Mouse (Mus musculus): ENCODE measurements around the gene Lypd6b. TPM values are rescaled to one million over a fixed set of nuclear protein-coding genes. Genes with fewer than 3 reads are reported as not detected.

The Lypd6b gene
- polyA plus RNA-seq, 1 experiment from 2014 or later, result 3.9 TPM

GRCm38 (mm10) chr2:49813151-49813550 lies 25.7 kb downstream of the Lypd6b start:
- no peak overlapping the region for H3K4me3 ChIP-seq
- no peak for DNase-seq (ENCODE audit: low spot score)
- peaks cover 9% of the 10 kb centered on the region; the same call in 1 of the 2 replicates for H3K27me3 ChIP-seq (replicated peaks; ENCODE audit: low read depth, poor library complexity, severe bottlenecking)
- no peaks in the 10 kb centered on the region for H3K9me3 ChIP-seq
- no peak overlapping the region for H3K27ac ChIP-seq (replicated peaks)
- peaks cover 21% of the 10 kb centered on the region for H3K4me1 ChIP-seq
- 59% methylated on average over 4 of the region's 4 CpGs for WGBS
- H3K36me3 ChIP-seq (replicated peaks), result no peaks in the 10 kb centered on the region

- Histone ChIP-seq H3K9me3 (no peaks in the 10 kb centered on the region), H3K27me3 (replicated peaks; ENCODE audit: low read depth, poor library complexity, severe bottlenecking) (peaks cover 9% of the 10 kb centered on the region; the same call in 1 of the 2 replicates), H3K27ac (replicated peaks) (no peak overlapping the region), H3K4me1 (peaks cover 17% of the 10 kb centered on the region), H3K4me3 (no peak overlapping the region), H3K36me3 (replicated peaks) (no peaks in the 10 kb centered on the region)
- no peak for DNase-seq (ENCODE audit: low spot score)
- WGBS, result 84% methylated on average over 6 of the region's 6 CpGs
Observed at GRCm38 (mm10) chr2:49814011-49814410, 26.5 kb downstream of the Lypd6b start.

GRCm38 (mm10) chr2:49815696-49816320 lies 28.3 kb downstream of the Lypd6b start:
- Histone ChIP-seq H3K27ac (replicated peaks) (no peak overlapping the region), H3K4me3 (no peak overlapping the region), H3K9me3 (no peaks in the 10 kb centered on the region), H3K27me3 (replicated peaks; ENCODE audit: low read depth, poor library complexity, severe bottlenecking) (peaks cover 9% of the 10 kb centered on the region; the same call in 1 of the 2 replicates), H3K36me3 (replicated peaks) (no peaks in the 10 kb centered on the region), H3K4me1 (peaks cover 17% of the 10 kb centered on the region)
- no peak for DNase-seq (ENCODE audit: low spot score)
- 86% methylated on average over 3 of the region's 3 CpGs for WGBS

GRCm38 (mm10) chr2:49816549-49816948 lies 29.1 kb downstream of the Lypd6b start:
- Histone ChIP-seq H3K27me3 (replicated peaks; ENCODE audit: low read depth, poor library complexity, severe bottlenecking) (peaks cover 7% of the 10 kb centered on the region; the same call in 1 of the 2 replicates), H3K4me1 (peaks cover 12% of the 10 kb centered on the region), H3K27ac (replicated peaks) (no peak overlapping the region), H3K4me3 (no peak overlapping the region), H3K36me3 (replicated peaks) (no peaks in the 10 kb centered on the region), H3K9me3 (no peaks in the 10 kb centered on the region)
- no peak for DNase-seq (ENCODE audit: low spot score)
- 92% methylated on average over 5 of the region's 5 CpGs for WGBS

- Histone ChIP-seq H3K27me3 (replicated peaks; ENCODE audit: low read depth, poor library complexity, severe bottlenecking) (0 out of 2 replicates have a peak, but pooled peaks cover under 1% of the 10 kb centered on the region), H3K27ac (replicated peaks) (no peak overlapping the region), H3K4me3 (no peak overlapping the region), H3K36me3 (replicated peaks) (no peaks in the 10 kb centered on the region), H3K9me3 (no peaks in the 10 kb centered on the region), H3K4me1 (peaks cover 7% of the 10 kb centered on the region; the same call in 1 of the 2 replicates)
- no peak for DNase-seq (ENCODE audit: low spot score)
- 90% methylated on average over 3 of the region's 3 CpGs for WGBS
Observed at GRCm38 (mm10) chr2:49817151-49817550, 29.7 kb downstream of the Lypd6b start.

- Histone ChIP-seq H3K27ac (replicated peaks) (no peak overlapping the region), H3K27me3 (replicated peaks; ENCODE audit: low read depth, poor library complexity, severe bottlenecking) (no peaks in the 10 kb centered on the region), H3K9me3 (no peaks in the 10 kb centered on the region), H3K4me3 (no peak overlapping the region), H3K36me3 (replicated peaks) (no peaks in the 10 kb centered on the region), H3K4me1 (peaks cover 6% of the 10 kb centered on the region; the same call in 1 of the 2 replicates)
- no peak for DNase-seq (ENCODE audit: low spot score)
- 81% methylated on average over 5 of the region's 5 CpGs for whole genome bisulfite sequencing
Observed at GRCm38 (mm10) chr2:49818126-49818525, 30.6 kb downstream of the Lypd6b start.

- Histone ChIP-seq H3K9me3 (no peaks in the 10 kb centered on the region), H3K27me3 (replicated peaks; ENCODE audit: low read depth, poor library complexity, severe bottlenecking) (no peaks in the 10 kb centered on the region), H3K4me1 (peaks cover 8% of the 10 kb centered on the region), H3K36me3 (replicated peaks) (no peaks in the 10 kb centered on the region), H3K27ac (replicated peaks) (no peak overlapping the region), H3K4me3 (no peak overlapping the region)
- 94% methylated on average over 1 of the region's 1 CpGs for WGBS
- DNase-seq (ENCODE audit: low spot score), result no peak
Observed at GRCm38 (mm10) chr2:49822312-49822711, 34.8 kb downstream of the Lypd6b start.

- no peak overlapping the region for H3K27ac ChIP-seq (replicated peaks)
- no peak overlapping the region for H3K4me3 ChIP-seq
- DNase-seq (ENCODE audit: low spot score), result no peak
- no peaks in the 10 kb centered on the region for H3K36me3 ChIP-seq (replicated peaks)
- no peaks in the 10 kb centered on the region for H3K9me3 ChIP-seq
- H3K4me1 ChIP-seq, result peaks cover 8% of the 10 kb centered on the region; the same call in 1 of the 2 replicates
- 26% methylated on average over 1 of the region's 1 CpGs for WGBS
- no peaks in the 10 kb centered on the region for H3K27me3 ChIP-seq (replicated peaks; ENCODE audit: low read depth, poor library complexity, severe bottlenecking)
Observed at GRCm38 (mm10) chr2:49825588-49825987, 38.1 kb downstream of the Lypd6b start.

GRCm38 (mm10) chr2:49827756-49828155 lies 40.3 kb downstream of the Lypd6b start:
- Histone ChIP-seq H3K27ac (replicated peaks) (no peak overlapping the region), H3K9me3 (no peaks in the 10 kb centered on the region), H3K36me3 (replicated peaks) (no peaks in the 10 kb centered on the region), H3K4me1 (peaks cover 8% of the 10 kb centered on the region; the same call in 1 of the 2 replicates), H3K27me3 (replicated peaks; ENCODE audit: low read depth, poor library complexity, severe bottlenecking) (no peaks in the 10 kb centered on the region), H3K4me3 (no peak overlapping the region)
- 45% methylated on average over 4 of the region's 4 CpGs for WGBS
- DNase-seq (ENCODE audit: low spot score), result no peak

GRCm38 (mm10) chr2:49830369-49830768 lies 42.9 kb downstream of the Lypd6b start:
- Histone ChIP-seq H3K4me1 (peaks cover 3% of the 10 kb centered on the region; the same call in 1 of the 2 replicates), H3K27ac (replicated peaks) (no peak overlapping the region), H3K27me3 (replicated peaks; ENCODE audit: low read depth, poor library complexity, severe bottlenecking) (no peaks in the 10 kb centered on the region), H3K9me3 (no peaks in the 10 kb centered on the region), H3K4me3 (no peak overlapping the region), H3K36me3 (replicated peaks) (no peaks in the 10 kb centered on the region)
- no peak for DNase-seq (ENCODE audit: low spot score)
- 94% methylated on average over 3 of the region's 3 CpGs for WGBS

GRCm38 (mm10) chr2:49832277-49832803 lies 44.9 kb downstream of the Lypd6b start:
- H3K4me3 ChIP-seq, result no peak overlapping the region
- WGBS, result 77% methylated on average over 9 of the region's 9 CpGs
- no peaks in the 10 kb centered on the region for H3K9me3 ChIP-seq
- no peak overlapping the region for H3K27ac ChIP-seq (replicated peaks)
- peaks cover 2% of the 10 kb centered on the region for H3K4me1 ChIP-seq
- H3K27me3 ChIP-seq (replicated peaks; ENCODE audit: low read depth, poor library complexity, severe bottlenecking), result no peaks in the 10 kb centered on the region
- no peak for DNase-seq (ENCODE audit: low spot score)
- H3K36me3 ChIP-seq (replicated peaks), result no peaks in the 10 kb centered on the region

GRCm38 (mm10) chr2:49837454-49838059 lies 50.1 kb downstream of the Lypd6b start:
- H3K9me3 ChIP-seq, result no peaks in the 10 kb centered on the region
- H3K4me1 ChIP-seq, result peaks cover 27% of the 10 kb centered on the region
- DNase-seq (ENCODE audit: low spot score), result no peak
- no peaks in the 10 kb centered on the region for H3K27me3 ChIP-seq (replicated peaks; ENCODE audit: low read depth, poor library complexity, severe bottlenecking)
- 68% methylated on average over 12 of the region's 12 CpGs for WGBS
- H3K36me3 ChIP-seq (replicated peaks), result no peaks in the 10 kb centered on the region
- no peak overlapping the region for H3K4me3 ChIP-seq
- no peak overlapping the region for H3K27ac ChIP-seq (replicated peaks)

- H3K36me3 ChIP-seq (replicated peaks), result no peaks in the 10 kb centered on the region
- peak; percentile 28 for DNase-seq (ENCODE audit: low spot score)
- no peak overlapping the region for H3K27ac ChIP-seq (replicated peaks)
- no peaks in the 10 kb centered on the region for H3K27me3 ChIP-seq (replicated peaks; ENCODE audit: low read depth, poor library complexity, severe bottlenecking)
- H3K4me3 ChIP-seq, result no peak overlapping the region
- no peaks in the 10 kb centered on the region for H3K9me3 ChIP-seq
- H3K4me1 ChIP-seq, result peaks cover 27% of the 10 kb centered on the region
- 63% methylated on average over 7 of the region's 7 CpGs for WGBS
Observed at GRCm38 (mm10) chr2:49838611-49839010, 51.1 kb downstream of the Lypd6b start.
